Mouse (Mus musculus) heart, embryonic 14.5 days (tissue): Measurements from ENCODE around the gene Zfhx3. TPM values are rescaled to one million over a fixed set of nuclear protein-coding genes. Genes with fewer than 3 reads are reported as not detected.

Experiments used
- ATAC-seq: fragments of 200-750 bp; cut with Nextera tagmentation; 2 replicates; pipeline ENCODE4 v1.8.0; 2017; ENCODE audit warnings: low read depth, moderate TSS enrichment; ENCODE audit not compliant: insufficient number of reproducible peaks, insufficient read depth, low FRiP score
- H3K27ac ChIP-seq, 2 experiments: fragments of 200-500 bp in 1 of 2; fragments of 300-500 bp in 1 of 2; sonication (generic) in 1 of 2; replicated peaks in 1 of 2; 2 replicates each; pipeline ENCODE4 v1.5.1; 2012 to 2014; ENCODE audit warnings: low read depth in 2 of 2, low read length in 2 of 2, control low read depth in 1 of 2, mild to moderate bottlenecking in 1 of 2, mixed read lengths in 1 of 2; ENCODE audit not compliant: control insufficient read depth in 1 of 2, insufficient read depth in 1 of 2
- H3K27me3 ChIP-seq: fragments of 300-500 bp; sonication (generic); 2 replicates; pipeline ENCODE4 v1.6.1; 2014; ENCODE audit warnings: mild to moderate bottlenecking, low read length, control low read depth; ENCODE audit not compliant: control insufficient read depth, insufficient read depth
- H3K36me3 ChIP-seq: fragments of 300-500 bp; sonication (generic); 2 replicates; pipeline ENCODE4 v1.6.1; 2014; ENCODE audit warnings: mild to moderate bottlenecking, control low read depth, low read length, mixed read lengths; ENCODE audit not compliant: control insufficient read depth, insufficient read depth
- H3K4me1 ChIP-seq, 2 experiments: fragments of 200-500 bp in 1 of 2; fragments of 300-500 bp in 1 of 2; sonication (generic) in 1 of 2; 2 replicates each; pipeline ENCODE4 v1.6.1; 2012 to 2014; ENCODE audit warnings: low read length in 2 of 2, control low read depth in 1 of 2, mixed read lengths in 1 of 2; ENCODE audit not compliant: control insufficient read depth in 2 of 2, insufficient read depth in 2 of 2
- H3K4me2 ChIP-seq: fragments of 300-500 bp; sonication (generic); 2 replicates; pipeline ENCODE4 v1.6.1; 2014; ENCODE audit warnings: mild to moderate bottlenecking, low read length
- H3K4me3 ChIP-seq, 2 experiments: fragments of 200-500 bp in 1 of 2; fragments of 300-500 bp in 1 of 2; sonication (generic) in 1 of 2; 2 replicates each; pipeline ENCODE4 v1.5.1; 2012 to 2014; ENCODE audit warnings: low read length in 2 of 2, mild to moderate bottlenecking in 2 of 2, control low read depth in 1 of 2, low read depth in 1 of 2, moderate library complexity in 1 of 2; ENCODE audit not compliant: control insufficient read depth in 1 of 2, insufficient read depth in 1 of 2
- H3K9ac ChIP-seq: fragments of 300-500 bp; sonication (generic); 2 replicates; pipeline ENCODE4 v1.6.1; 2014; ENCODE audit warnings: mild to moderate bottlenecking, low read length
- H3K9me3 ChIP-seq: fragments of 300-500 bp; sonication (generic); 2 replicates; pipeline ENCODE4 v1.6.1; 2016; ENCODE audit warnings: low read length, control low read depth; ENCODE audit not compliant: control insufficient read depth
- WGBS: fragments of 180-500 bp; shearing (Covaris S2); extraction: QIAGEN DNeasy Blood & Tissue Kit; methylation state at CpG from one replicate; pipeline ENCODE4 v1.1.7; 2014; 5-methylcytosine and 5-hydroxymethylcytosine counted together
- polyA plus RNA-seq: library from polyadenylated mRNA; unstranded; fragments of >200 nt; fragmentation: Nextera tagmentation; extraction: Ambion mirVana; gene quantifications from 2 replicates; pipeline ENCODE4 v1.2.1, GENCODE M21; 2014

Gene Zfhx3
- polyA plus RNA-seq, 1 experiment from 2014 or later: 6.4 TPM

DNA sequence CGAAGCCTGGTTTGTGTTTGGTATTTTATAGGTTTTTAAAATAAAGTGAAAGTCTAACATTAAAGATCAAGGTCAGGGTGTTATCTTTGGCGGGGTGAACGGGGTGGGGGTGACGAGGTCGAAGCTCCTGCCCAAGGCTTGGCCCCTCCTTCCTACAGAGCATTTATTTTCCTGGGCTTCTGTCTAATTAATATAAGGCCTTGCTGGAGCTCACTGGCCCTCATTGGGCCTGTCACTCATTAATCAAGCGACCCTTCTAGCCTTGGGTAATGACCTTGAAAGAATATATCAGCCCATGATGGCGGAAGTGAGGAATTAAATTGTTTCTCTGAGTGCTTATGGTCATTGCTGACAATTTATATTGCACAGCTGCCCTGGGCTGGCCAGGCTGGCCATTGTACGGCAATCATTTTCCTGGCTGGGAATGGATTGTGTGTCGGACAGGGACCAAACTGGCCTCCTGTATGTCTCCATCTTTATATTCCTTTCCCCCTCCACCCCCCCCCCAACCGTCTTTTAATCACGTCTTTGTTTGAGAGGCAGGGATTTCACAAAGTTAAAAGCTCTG is 322.2 kb downstream of the Zfhx3 start:
- no peak overlapping the region for H3K9ac ChIP-seq
- no peaks in the 10 kb centered on the region for H3K36me3 ChIP-seq
- ATAC-seq: no peak
- WGBS: 63% methylated on average over 11 of the region's 11 CpGs
- no peaks in the 10 kb centered on the region for H3K4me1 ChIP-seq
- no peak overlapping the region for H3K4me2 ChIP-seq
- H3K27ac ChIP-seq: no peak overlapping the region
- H3K9me3 ChIP-seq: no peaks in the 10 kb centered on the region
- H3K27me3 ChIP-seq: no peaks in the 10 kb centered on the region
- no peak overlapping the region for H3K4me3 ChIP-seq

DNA sequence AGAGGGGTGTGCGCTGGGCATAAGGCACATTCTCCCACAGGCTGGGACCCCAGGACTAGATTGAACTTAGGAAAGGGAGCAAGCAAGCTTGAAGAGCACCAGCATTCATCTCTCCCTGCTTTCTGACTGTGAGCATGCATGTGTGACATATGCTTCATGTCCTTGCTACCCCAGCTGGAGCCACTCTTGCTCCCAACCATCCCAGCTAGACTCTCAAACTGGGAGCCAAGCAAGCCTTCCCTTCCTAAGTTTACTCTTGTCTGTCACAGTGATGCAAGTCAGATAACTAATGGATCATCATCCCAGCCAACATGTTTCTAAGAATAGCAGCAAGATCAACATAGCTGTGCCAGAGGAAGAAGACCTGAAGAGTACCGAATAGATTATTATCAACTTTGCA is 335.5 kb downstream of the Zfhx3 start:
- Histone ChIP-seq H3K9ac (no peak overlapping the region), H3K4me2 (no peak overlapping the region), H3K4me1 (no peaks in the 10 kb centered on the region), H3K36me3 (no peaks in the 10 kb centered on the region), H3K27ac (no peak overlapping the region), H3K9me3 (no peaks in the 10 kb centered on the region), H3K27me3 (no peaks in the 10 kb centered on the region), H3K4me3 (no peak overlapping the region)
- 80% methylated on average over 2 of the region's 2 CpGs for WGBS
- ATAC-seq: no peak

DNA sequence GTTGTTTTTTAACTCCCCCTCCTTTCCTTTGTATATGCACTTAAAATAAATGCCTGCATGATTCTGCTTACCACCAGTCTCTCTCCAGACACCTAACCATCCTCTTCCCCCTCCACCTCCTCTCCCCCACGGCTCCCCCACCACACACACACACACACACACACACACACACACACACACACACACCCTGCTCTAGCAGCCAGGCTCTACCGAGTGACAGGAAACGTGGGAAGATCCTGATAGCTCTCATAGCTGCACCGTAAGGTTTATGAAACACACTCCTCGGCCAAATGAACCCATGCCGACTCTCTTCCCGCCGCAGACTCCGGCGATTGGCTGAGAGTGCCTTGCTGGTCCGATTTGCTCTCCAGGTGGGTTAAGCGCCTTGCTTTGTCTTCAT is 339.5 kb downstream of the Zfhx3 start:
- Histone ChIP-seq H3K4me1 (no peaks in the 10 kb centered on the region), H3K27me3 (no peaks in the 10 kb centered on the region), H3K4me2 (no peak overlapping the region), H3K4me3 (no peak overlapping the region), H3K36me3 (no peaks in the 10 kb centered on the region), H3K9me3 (no peaks in the 10 kb centered on the region), H3K27ac (no peak overlapping the region), H3K9ac (no peak overlapping the region)
- 59% methylated on average over 12 of the region's 12 CpGs for WGBS
- ATAC-seq: no peak

DNA sequence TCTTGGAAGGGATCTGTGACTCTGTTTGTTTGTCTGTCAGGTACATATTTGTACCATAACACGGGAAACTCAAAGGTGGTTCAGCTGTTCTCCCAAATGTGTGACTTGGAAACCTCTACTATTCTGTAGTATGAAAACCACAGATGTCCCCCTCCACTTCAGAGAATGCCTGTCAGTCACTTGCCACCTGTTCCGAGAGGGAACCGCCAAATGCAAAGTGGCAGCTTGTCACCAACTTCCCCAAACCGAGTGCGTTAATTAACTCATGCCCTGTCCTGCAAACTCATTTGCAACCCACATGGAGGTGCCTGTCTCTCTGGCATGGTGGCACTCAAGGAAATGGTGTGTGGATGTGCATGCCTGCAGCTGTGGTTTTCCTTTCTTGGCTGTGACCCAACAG is 343.7 kb downstream of the Zfhx3 start:
- H3K4me3 ChIP-seq: no peak overlapping the region
- H3K27me3 ChIP-seq: no peaks in the 10 kb centered on the region
- no peaks in the 10 kb centered on the region for H3K9me3 ChIP-seq
- no peak overlapping the region for H3K27ac ChIP-seq
- H3K36me3 ChIP-seq: no peaks in the 10 kb centered on the region
- no peak overlapping the region for H3K9ac ChIP-seq
- WGBS: 54% methylated on average over 5 of the region's 5 CpGs
- no peak overlapping the region for H3K4me2 ChIP-seq
- H3K4me1 ChIP-seq: no peaks in the 10 kb centered on the region
- ATAC-seq: no peak

DNA sequence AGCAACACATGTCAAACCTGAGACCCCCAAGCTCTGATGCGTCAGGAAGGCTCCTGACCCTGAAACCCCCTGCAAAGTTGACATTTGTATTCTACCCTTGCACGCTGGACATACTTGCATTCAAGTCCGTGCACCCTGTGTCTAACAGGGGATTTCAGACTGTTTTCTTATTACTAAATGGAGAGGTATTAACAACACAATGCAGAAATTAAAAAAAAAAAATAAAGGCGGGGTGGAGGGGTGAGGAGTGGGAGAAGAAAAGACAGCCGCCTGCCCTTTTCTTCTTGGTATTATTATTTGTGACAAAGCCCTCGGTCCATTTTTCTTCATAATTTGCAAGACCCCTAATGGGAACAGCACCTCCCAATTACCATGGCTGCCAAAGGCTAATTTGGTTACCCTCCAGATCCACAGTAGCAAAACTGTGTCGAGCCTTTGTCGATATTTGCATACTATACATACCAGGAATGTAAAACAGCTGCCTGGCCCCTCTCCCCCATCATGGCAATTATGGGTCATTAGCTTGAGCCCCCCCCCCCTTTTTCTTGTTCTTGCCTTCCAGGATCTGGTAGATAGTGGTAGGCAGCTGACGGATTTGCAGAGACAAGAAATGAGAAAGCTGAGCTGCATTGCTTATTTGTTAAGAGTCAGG is 358.6 kb downstream of the Zfhx3 start:
- H3K36me3 ChIP-seq: no peaks in the 10 kb centered on the region
- H3K9me3 ChIP-seq: no peaks in the 10 kb centered on the region
- H3K4me3 ChIP-seq: no peak overlapping the region
- no peak overlapping the region for H3K4me2 ChIP-seq
- no peak overlapping the region for H3K27ac ChIP-seq
- no peak overlapping the region for H3K9ac ChIP-seq
- H3K4me1 ChIP-seq: no peaks in the 10 kb centered on the region
- no peak for ATAC-seq
- H3K27me3 ChIP-seq: no peaks in the 10 kb centered on the region
- 71% methylated on average over 9 of the region's 9 CpGs for WGBS

DNA sequence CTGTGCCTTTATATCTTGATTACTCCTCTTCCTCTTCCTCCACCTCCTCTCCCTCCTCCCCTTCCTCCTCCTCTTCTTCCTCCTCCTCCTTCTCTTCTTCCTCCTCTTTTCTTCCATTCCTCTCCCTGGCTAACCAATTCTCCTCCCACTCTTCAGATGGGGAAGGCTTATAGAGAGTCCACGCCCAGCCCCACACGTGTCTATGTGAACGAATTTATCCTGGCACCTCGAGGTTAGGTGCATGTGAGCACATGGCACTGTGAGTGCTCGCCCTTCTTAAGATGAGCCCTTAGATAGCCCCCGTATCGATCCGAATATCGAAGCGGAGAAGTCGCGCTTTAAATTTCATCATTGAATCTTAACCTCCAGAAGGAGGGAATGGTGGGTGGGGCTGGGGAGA is 359.2 kb downstream of the Zfhx3 start:
- Histone ChIP-seq H3K36me3 (no peaks in the 10 kb centered on the region), H3K9me3 (no peaks in the 10 kb centered on the region), H3K4me1 (no peaks in the 10 kb centered on the region), H3K4me2 (no peak overlapping the region), H3K4me3 (no peak overlapping the region), H3K27ac (no peak overlapping the region), H3K9ac (no peak overlapping the region), H3K27me3 (no peaks in the 10 kb centered on the region)
- WGBS: 85% methylated on average over 12 of the region's 12 CpGs
- no peak for ATAC-seq

DNA sequence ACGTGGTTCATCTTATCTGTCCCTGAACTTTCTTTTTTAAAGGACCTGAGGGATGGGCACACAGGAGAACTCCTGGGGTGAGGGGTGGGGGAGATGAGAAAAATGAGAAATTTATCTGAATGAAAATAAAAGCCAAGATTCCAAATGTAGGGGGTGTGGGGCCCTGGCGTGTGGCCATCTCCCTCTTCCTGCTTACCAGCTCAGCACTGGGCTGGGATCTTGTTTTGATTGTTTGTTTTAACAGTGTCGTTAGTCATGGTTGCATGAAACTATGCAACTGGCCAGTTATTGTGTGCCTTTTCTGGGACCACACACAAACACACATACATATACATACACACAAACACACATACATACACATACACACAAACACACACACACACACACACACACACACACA is 362.9 kb downstream of the Zfhx3 start:
- Histone ChIP-seq H3K4me1 (no peaks in the 10 kb centered on the region), H3K27ac (no peak overlapping the region), H3K27me3 (no peaks in the 10 kb centered on the region), H3K4me2 (no peak overlapping the region), H3K4me3 (no peak overlapping the region), H3K9me3 (no peaks in the 10 kb centered on the region), H3K9ac (no peak overlapping the region), H3K36me3 (no peaks in the 10 kb centered on the region)
- 35% methylated on average over 3 of the region's 3 CpGs for WGBS
- ATAC-seq: no peak
